Mouse (Mus musculus) 3T3-L1 (cell line): ENCODE measurements around the gene Hlx.

Experiments used
- DNase-seq: peaks from one replicate; pipeline ENCODE4 v3.0.0-alpha.2; 2015; ENCODE audit warnings: low read depth, low spot score

The Hlx gene

DNA sequence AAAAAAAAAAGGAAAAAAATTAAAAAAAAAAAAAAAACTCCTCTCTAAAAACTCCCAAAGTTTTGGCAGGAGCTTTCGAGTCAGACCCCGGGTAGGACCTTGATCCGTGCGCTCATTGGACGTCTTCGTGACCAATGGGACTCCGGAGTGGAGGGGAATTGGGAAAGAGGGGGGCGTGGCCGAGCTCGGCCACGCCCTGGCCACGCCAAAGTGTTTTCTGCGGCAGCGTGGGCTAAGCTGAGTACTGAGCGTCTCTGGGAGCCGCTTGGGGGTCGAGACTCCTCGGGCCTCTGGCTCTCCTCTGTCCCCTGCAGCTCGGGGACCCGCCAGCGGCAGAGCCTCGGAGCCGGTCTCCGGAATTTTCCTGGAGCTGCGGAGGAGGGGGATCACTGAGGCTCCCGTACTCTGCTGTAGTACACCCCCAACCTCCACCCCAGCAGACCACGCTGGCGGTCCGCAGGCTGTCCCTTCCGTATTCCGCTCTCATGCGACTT, at the start of gene Hlx:
Hlx (minus strand) TSS at position 64 of the 494 bp plus-strand sequence.
- DNase-seq, result peak; percentile 92

DNA sequence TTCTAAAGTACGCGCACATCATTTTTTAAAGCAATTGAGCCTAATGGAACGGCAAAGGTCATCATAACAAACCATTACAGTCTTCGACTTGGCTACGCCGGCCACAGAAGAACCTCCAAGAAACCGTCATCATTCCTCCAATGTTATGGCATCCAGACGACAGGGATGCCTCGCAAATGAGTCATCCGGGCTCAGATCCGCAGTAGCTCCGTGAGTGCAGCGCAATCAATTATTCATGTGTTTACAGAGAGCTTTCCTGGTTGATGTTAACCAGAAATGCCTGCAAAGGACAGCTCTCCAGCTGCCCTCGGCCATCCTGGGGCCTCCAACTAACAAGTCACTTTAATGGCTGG, 49.7 kb upstream of the Hlx start:
- DNase-seq, result peak; percentile 90

DNA sequence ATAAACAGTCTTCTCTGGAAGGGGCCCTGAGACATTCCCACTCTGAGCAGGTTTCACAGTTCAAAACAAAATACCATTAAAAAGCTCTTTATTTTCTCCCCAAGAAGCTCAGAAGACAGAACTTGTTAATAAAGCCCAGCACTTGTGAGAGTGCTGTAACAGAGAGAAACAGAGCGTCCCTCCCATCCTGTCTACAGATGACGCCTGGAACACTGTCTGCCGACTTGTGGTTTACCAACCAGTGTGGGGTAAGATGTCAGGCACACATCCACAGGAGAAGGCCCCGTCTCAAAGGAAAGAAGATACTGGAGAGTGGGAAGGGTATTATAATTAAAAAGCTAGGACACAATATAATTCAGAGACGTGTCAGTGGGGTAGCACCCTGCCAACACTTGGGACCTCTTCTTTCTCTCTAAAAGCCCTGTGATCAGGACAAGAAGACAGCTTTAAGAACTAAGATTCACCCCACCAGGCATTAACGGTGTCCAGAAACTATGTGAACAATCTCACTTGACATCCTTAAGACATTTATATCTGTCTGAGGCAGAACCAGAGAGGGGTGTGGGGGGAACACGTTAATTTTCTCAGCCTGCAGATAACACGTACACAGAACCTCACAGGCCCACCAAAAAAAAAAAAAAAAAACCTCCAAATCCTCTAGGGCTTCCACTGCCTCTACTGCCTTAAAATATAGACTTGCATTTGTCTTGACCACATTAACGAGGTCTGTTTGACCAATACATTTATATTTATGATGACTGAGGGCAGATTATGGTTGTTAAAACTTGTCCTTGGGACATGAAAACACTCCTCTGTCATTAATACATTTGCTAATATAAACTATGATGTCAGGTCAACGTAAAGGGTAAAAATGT, 49.1 kb upstream of the Hlx start:
- peak; percentile 19 for DNase-seq

GRCm38 (mm10) chr1:184778157-184778556, 45.7 kb upstream of the Hlx start:
- DNase-seq, result no peak

GRCm38 (mm10) chr1:184777061-184777795, 44.8 kb upstream of the Hlx start:
- DNase-seq, result no peak

GRCm38 (mm10) chr1:184775289-184775688, 42.9 kb upstream of the Hlx start:
- DNase-seq, result no peak

DNA sequence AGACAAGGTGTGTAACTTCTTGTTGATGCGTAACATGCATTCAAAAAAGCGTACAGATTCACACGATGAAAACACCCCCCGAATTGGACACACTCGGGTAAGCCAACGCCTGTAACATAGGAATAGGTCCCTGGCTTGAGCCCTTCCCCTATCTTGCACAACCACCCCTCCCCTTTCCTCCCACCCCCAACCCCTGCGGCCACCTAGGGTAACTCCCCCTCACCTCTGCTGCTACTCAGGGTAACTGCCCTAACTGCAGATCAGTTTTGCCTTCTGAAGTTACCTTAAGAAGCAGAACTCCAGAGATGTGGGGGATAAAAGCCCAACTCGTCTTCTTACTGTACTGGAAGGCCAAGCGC, 39.5 kb upstream of the Hlx start:
- no peak for DNase-seq

DNA sequence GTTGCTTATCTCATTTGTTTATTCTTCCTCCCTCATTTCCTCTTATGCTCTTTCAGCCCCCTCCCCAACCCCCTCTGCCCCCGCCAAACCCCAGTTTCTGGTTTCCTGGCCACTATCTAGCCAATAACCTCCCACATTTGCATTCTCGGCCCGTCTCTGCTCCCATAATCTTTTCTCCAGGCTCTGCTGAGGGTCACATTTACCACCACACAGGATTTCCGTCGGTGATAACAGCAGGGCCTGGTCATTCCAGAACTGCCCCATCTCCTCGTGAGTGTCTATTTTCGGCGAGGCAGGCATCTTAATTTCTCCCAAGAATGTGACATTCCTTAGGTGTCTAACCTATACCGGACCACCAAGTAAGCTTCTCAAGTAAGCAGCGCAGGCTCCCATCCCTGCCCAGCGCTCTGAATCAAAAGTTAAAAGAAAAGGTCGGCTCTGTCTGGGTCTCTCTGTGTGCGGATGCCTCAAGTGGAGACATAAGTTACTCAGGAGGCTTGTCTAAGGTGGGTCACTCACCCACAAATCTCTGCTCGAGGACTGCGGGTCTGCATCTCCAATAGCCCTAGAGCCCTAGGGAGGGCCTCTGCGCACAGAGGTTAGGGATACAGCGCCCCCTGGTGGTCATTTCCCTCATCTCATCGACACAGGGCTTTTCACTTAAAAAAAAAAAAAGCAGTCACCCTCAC, 38.9 kb upstream of the Hlx start:
- DNase-seq, result peak; percentile 64

- DNase-seq, result no peak
These were observed 31.4 kb upstream of the Hlx start for GRCm38 (mm10) chr1:184763866-184764265.

DNA sequence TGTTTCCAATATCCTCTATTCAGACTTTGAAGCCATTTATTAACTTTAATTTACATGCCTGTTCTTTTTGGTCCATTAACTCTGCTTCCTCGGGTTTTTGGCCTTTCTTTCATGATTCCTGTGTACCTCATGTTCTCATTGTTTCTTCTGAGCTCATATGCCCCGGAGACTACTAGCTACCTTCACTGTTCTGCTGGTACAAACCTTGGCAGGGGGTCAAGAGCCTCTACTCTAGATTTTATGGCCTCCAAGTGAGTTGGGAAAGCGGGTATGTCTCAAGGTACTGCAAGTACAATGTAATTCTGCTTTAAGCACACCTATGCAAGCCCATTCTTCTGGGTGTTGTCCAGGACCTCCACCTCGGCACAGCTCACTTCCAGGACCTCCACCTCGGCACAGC, 30.5 kb upstream of the Hlx start:
- DNase-seq, result no peak

GRCm38 (mm10) chr1:184761988-184762387, 29.6 kb upstream of the Hlx start:
- DNase-seq, result peak; percentile 16

DNA sequence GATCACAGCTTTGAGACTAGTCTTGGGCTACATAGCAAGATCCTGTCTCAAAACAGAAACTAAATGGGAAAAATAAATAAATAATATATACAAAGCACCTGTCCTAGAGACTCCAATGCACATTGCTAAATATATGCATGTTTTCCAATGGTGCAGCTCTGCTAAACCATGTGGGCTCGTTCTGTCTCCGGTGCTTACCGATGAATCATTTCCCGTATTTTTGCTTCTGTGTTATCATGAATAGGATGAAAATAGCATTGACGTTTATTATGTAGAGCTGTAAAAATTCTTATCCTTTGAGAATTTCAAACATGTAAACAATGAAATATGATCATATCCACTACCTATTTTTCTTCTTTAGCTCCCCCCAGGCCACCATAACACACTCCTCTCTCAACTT, 20.3 kb upstream of the Hlx start:
- peak; percentile 5 for DNase-seq

- no peak for DNase-seq
These were observed 17.8 kb upstream of the Hlx start for GRCm38 (mm10) chr1:184750114-184750664.

GRCm38 (mm10) chr1:184748692-184749152, 16.3 kb upstream of the Hlx start:
- no peak for DNase-seq

GRCm38 (mm10) chr1:184737876-184738479, 5.6 kb upstream of the Hlx start:
- DNase-seq, result peak; percentile 83

- DNase-seq, result no peak
These were observed 4.8 kb upstream of the Hlx start for GRCm38 (mm10) chr1:184737228-184737627.

GRCm38 (mm10) chr1:184736260-184736659, 3.8 kb upstream of the Hlx start:
- no peak for DNase-seq

GRCm38 (mm10) chr1:184734991-184735920, 2.8 kb upstream of the Hlx start:
- peak; percentile 8 for DNase-seq

- DNase-seq, result no peak
These were observed 1.8 kb upstream of the Hlx start for GRCm38 (mm10) chr1:184734067-184734830.
